Mouse (Mus musculus) left cerebral cortex, postnatal 36 days (tissue): ENCODE data around the gene Kdm6a. TPM values are rescaled to one million over a fixed set of nuclear protein-coding genes. Genes with fewer than 3 reads are reported as not detected.

Experiments
- DNase-seq, 2 experiments: peaks; one replicate each; pipeline ENCODE4 v3.0.0; 2021 to 2022; ENCODE audit warnings: low spot score in 2 of 2, mixed read lengths in 1 of 2
- intact Hi-C: fragments of 180-260 bp; cut with DNase I; formaldehyde crosslinking; loops from one replicate; pipeline ENCODE4 v1.15.1; 2025
- total RNA-seq, 2 experiments: library from RNA; stranded (reverse); gene quantifications; 2 replicates each; pipeline ENCODE4 v1.2.3; 2021

Gene Kdm6a
- total RNA-seq, 2 experiments from 2014 or later, result 49.1 to 51.0 TPM

DNA sequence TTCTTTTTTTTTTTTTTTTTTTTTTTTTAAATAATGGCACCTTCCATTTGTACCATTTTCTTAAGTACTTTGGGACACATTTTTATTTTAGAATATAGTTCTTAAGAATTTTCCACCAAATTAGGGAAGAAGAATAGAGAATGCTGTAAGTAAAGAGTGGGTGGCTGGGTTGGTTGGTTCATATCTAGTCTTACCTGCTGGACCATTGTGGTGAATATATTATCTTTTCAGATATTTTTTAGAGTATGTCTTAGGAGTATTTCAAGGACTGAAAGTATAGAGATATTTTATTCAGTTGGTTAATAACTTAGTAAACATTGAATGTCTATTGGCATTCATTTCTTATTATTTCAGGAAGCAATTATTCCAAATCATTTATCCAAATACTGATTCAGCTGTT lies 117.8 kb downstream of the Kdm6a start:
- no peak for DNase-seq
- intact Hi-C loops, result loop anchor here (10.0 kb wide), 1 partner anchor 145 kb away; no protein-coding TSS in a partner anchor

Other genes with a start within 250 kb of the Kdm6a start
- not detected for gene Dusp21, start 16.7 kb upstream of the Kdm6a start, total RNA-seq